Mouse (Mus musculus) olfactory bulb, adult 2 months (tissue): ENCODE data around the gene Mag. TPM values are rescaled to one million over a fixed set of nuclear protein-coding genes. Genes with fewer than 3 reads are reported as not detected.
"Not testable (repeated sequence)": the region's sequence is repeated elsewhere in the genome, so short reads cannot be mapped to it uniquely, and the experiment has no call there.

ENCODE experiments used
- H3K27ac ChIP-seq: fragments of 200-500 bp; 2 replicates; pipeline ENCODE4 v1.5.1; 2012; ENCODE audit warnings: low read depth, low read length; ENCODE audit not compliant: insufficient read depth
- H3K4me1 ChIP-seq: fragments of 200-500 bp; 2 replicates; pipeline ENCODE4 v1.6.1; 2012; ENCODE audit warnings: low read length; ENCODE audit not compliant: control insufficient read depth, insufficient read depth
- H3K4me3 ChIP-seq: fragments of 200-500 bp; 2 replicates; pipeline ENCODE4 v1.5.1; 2012; ENCODE audit warnings: mild to moderate bottlenecking, low read depth, low read length, moderate library complexity; ENCODE audit not compliant: insufficient read depth
- CTCF ChIP-seq: fragments of 200-500 bp; IDR thresholded peaks from 2 replicates; pipeline ENCODE4 v1.5.1; 2012; ENCODE audit warnings: low read depth, mild to moderate bottlenecking, low read length, moderate library complexity; ENCODE audit not compliant: insufficient read depth
- POLR2A ChIP-seq: fragments of 200-500 bp; IDR thresholded peaks from 2 replicates; pipeline ENCODE4 v1.6.1; 2012; ENCODE audit warnings: mild to moderate bottlenecking, low read depth, low read length, moderate library complexity; ENCODE audit not compliant: insufficient read depth
- WGBS: fragments of 180-500 bp; shearing (Covaris S2); methylation state at CpG from one replicate; pipeline ENCODE4 v1.1.7; 2018; 5-methylcytosine and 5-hydroxymethylcytosine counted together
- polyA plus RNA-seq: library from polyadenylated mRNA; stranded (reverse); fragments of >200 nt; gene quantifications from 2 replicates; pipeline ENCODE4 v1.2.4, GENCODE M21; 2012; ENCODE audit warnings: low replicate concordance; ENCODE audit not compliant: missing spikeins, insufficient read depth, insufficient read length

Gene Mag
- polyA plus RNA-seq, 1 experiment: not detected

- H3K4me1 ChIP-seq: no peaks in the 10 kb centered on the region
- H3K4me3 ChIP-seq: no peak within 1 kb of the TSS
- WGBS: 61% methylated on average over 9 of the region's 9 CpGs
- H3K27ac ChIP-seq: no peak within 1 kb of the TSS
- TF ChIP-seq CTCF (no peak), POLR2A (no peak)
Measured at GRCm38 (mm10) chr7:30943909-30944635, 29.4 kb upstream of the Mag start, which contains the start of gene Hamp. TSS of gene Hamp (minus strand) at chr7:30944032.

GRCm38 (mm10) chr7:30942365-30942764 is 27.7 kb upstream of the Mag start:
- not testable (repeated sequence) for H3K4me3 ChIP-seq, H3K27ac ChIP-seq, H3K4me1 ChIP-seq
- WGBS: 60% methylated on average over 3 of the region's 3 CpGs

- H3K27ac ChIP-seq, H3K4me1 ChIP-seq, H3K4me3 ChIP-seq: not testable (repeated sequence)
- 100% methylated on average over 1 of the region's 1 CpGs for WGBS
Measured at GRCm38 (mm10) chr7:30940070-30940469, 25.4 kb upstream of the Mag start.

GRCm38 (mm10) chr7:30935422-30936099 is 20.9 kb upstream of the Mag start:
- not testable (repeated sequence) for H3K4me3 ChIP-seq, H3K27ac ChIP-seq, H3K4me1 ChIP-seq
- 68% methylated on average over 6 of the region's 6 CpGs for whole genome bisulfite sequencing

GRCm38 (mm10) chr7:30924581-30924980 is 9.9 kb upstream of the Mag start, which contains the start of gene Hamp2:
TSS of gene Hamp2 (minus strand) at chr7:30924681.
- 53% methylated on average over 2 of the region's 2 CpGs for WGBS
- H3K4me3 ChIP-seq, H3K27ac ChIP-seq: not testable (repeated sequence)

GRCm38 (mm10) chr7:30924071-30924470 is 9.4 kb upstream of the Mag start:
- Histone ChIP-seq H3K27ac (no peak overlapping the region), H3K4me1 (no peaks in the 10 kb centered on the region), H3K4me3 (no peak overlapping the region)
- WGBS: 66% methylated on average over 3 of the region's 3 CpGs
- TF ChIP-seq POLR2A (no peak), CTCF (no peak)

More at GRCm38 (mm10) chr7:30924581-30924980, 9.9 kb upstream of the Mag start, which contains the start of gene Hamp2:
- not testable (repeated sequence) for H3K4me1 ChIP-seq

- 48% methylated on average over 3 of the region's 3 CpGs for WGBS
- H3K4me1 ChIP-seq, H3K4me3 ChIP-seq, H3K27ac ChIP-seq: not testable (repeated sequence)
Measured at GRCm38 (mm10) chr7:30922490-30922889, 7.8 kb upstream of the Mag start.

GRCm38 (mm10) chr7:30920217-30920616 is 5.5 kb upstream of the Mag start:
- H3K27ac ChIP-seq: no peak overlapping the region
- TF ChIP-seq POLR2A (no peak), CTCF (no peak)
- no peaks in the 10 kb centered on the region for H3K4me1 ChIP-seq
- H3K4me3 ChIP-seq: no peak overlapping the region
- WGBS: 68% methylated on average over 3 of the region's 3 CpGs

GRCm38 (mm10) chr7:30917219-30917618 is 2.5 kb upstream of the Mag start:
- no peak for TF ChIP-seq POLR2A
- no peak overlapping the region for H3K27ac ChIP-seq
- WGBS: 42% methylated on average over 4 of the region's 4 CpGs
- H3K4me3 ChIP-seq: no peak overlapping the region
- H3K4me1 ChIP-seq: no peaks in the 10 kb centered on the region

GRCm38 (mm10) chr7:30916713-30917112 is 2.0 kb upstream of the Mag start:
- Histone ChIP-seq H3K27ac (no peak overlapping the region), H3K4me1 (no peaks in the 10 kb centered on the region), H3K4me3 (no peak overlapping the region)
- TF ChIP-seq POLR2A (no peak), CTCF (no peak)
- 21% methylated on average over 6 of the region's 6 CpGs for WGBS
